Mouse (Mus musculus) embryo, embryonic 11.5 days (tissue): ENCODE results near the gene Flrt3.

ENCODE experiments used
- DNase-seq: peaks from one replicate; pipeline ENCODE4 v3.0.0-alpha.2; 2012; ENCODE audit warnings: low read depth, low spot score

Flrt3 gene

GRCm38 (mm10) chr2:140670963-140671702 is at the start of gene Flrt3:
Flrt3 (minus strand) TSS chr2:140671469.
- peak; percentile 90 for DNase-seq

DNA sequence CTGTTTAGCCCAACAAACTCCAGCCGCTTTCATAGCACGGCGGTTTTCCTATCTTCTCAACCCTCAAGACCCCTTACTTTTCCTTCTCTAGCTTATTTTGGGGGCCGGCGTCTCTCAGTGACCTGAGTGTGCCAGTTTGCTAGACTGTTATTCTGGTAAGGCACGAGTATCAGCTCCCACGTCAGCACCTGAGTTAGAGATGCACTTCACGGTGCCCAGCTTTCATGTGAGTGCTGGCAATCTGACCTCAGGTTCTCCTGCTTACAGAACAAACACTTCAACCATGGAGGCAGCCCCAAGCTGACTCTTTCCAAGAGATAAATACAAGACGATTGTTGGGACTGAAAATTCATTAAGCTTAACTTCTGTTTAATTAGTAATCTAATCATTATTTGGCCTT is 46.1 kb upstream of the Flrt3 start:
- no peak for DNase-seq

DNA sequence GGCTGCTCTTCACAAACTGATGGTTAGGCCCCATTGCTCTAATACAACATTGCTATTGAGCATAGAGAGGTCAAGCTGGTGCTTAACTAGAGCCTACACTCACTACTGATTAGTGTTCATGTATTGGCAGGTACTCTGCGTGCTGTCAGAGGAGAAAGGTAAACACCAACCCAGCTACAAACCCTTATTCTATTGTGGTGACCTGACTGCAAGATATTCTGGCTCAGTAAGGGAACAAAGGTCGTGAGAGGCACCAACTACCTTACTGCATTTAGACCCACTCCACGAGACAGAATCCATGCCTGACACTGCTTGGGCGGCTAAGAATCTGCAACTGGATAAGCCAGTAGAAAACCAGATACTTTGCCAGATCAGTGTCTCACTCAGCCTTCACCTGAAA is 44.6 kb upstream of the Flrt3 start:
- DNase-seq: no peak

DNA sequence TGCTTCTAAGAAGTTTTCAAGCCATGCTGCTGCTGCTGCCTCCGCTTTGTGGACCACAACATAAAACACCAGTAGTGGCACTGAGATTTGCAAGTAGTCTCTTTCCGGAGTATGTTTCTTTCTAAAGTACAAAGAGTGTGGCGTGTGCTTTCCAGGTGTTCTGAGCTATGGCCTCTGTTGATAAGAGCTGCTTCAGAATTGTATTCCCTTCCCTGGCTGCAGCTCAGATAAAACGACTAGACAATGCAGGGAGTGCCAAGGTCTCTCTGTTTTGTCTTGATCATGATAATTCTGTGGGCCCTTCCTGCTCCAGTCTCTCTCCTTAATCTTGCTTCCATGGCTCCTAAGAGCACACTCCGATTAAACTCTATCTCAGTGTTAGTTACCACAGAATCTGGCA is 36.3 kb upstream of the Flrt3 start:
- DNase-seq: no peak

DNA sequence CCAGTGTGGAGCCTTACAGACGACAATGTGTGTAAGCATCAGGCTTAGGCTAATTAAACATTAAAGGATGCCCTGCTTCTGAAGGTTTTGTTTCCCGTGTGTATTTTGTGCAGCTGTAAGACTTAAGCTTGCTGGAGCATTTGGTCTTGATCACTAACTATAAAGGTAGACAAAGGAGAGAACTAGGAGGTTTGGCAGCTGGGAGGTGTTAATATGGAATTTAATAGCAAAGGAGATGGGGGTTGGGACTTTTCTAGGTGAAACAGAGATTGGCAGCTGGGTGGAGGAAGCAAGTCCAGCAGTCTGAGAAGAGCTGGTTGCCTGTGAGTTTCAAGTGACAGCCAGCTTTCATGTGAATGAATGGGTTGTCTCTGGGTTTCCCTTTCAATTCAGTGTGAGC is 34.0 kb upstream of the Flrt3 start:
- no peak for DNase-seq

DNA sequence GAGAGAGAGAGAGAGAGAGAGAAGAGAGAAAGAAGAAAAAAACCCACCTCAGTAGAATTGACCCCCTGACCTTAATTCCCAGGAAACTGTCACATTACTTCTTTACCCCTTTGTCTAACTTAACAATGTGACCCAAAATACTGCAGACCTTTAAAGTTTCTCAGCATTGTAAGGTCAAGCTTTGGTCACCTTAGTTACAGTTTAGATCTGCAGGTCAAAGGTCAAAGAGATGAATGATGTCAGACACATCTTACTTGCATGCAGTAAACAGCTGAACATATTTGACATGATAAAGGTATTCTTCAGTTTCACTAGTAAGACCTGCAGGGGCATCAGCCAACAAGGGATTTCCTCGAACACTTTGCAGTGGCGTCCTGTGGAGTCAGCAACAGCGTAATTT is 32.9 kb upstream of the Flrt3 start:
- DNase-seq: no peak

DNA sequence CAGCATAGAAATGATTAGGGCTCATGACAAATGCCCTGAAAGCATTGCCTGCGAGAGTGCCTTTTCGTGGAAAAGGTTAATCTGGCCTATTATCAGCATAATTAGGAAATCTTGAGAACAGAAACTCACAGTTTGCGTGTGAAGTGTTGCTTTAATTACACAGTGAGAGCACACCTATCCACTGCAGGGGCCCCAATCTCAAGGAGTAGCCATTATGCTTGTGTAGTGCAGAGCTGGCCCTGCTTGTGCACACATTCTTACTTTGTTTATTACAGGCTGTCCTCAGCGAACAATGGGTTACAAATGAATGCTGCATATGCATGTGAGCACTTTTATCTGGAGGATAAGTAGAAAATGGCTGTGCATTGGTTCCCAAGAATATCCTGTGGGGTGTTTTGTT is 32.1 kb upstream of the Flrt3 start:
- no peak for DNase-seq

DNA sequence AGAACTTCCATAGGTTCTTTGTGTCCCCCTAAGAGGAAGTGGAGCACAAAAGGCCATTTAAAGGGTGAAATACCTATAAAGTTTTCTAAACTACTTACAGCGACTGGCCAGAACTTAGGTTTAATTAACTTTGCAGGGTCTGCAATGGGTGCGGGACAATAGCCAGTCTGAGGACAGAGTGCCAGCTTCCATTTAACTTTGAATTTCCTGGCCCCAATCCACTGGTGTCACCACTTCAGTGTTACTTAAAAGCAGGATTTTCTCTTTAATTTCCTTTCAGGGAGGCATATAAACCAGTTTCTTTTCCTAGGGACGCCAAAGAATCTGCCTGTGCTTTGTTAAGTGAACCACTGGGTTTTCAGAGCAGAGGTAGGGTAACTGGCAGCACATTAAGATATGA is 27.3 kb upstream of the Flrt3 start:
- no peak for DNase-seq

DNA sequence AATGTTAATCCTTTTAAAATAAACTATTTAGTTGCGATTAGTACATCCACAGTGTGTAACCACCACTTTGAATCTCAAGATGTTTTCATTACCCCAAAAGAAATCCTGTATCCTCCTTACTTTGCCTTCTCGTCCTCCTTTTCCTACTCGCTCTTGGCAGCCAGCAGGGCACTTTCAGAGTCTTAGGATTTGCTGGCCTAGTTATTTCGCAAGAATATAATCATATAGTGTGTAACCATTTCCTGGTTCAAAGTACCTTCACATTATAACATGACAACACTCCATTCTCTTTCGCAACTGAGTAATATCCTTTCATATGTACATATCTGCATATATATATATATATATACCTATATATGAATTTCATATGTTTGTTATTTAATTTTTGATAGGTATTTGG is 22.6 kb upstream of the Flrt3 start:
- no peak for DNase-seq

- no peak for DNase-seq
Observed at GRCm38 (mm10) chr2:140692461-140692860, 21.2 kb upstream of the Flrt3 start.

GRCm38 (mm10) chr2:140691403-140691802 is 20.1 kb upstream of the Flrt3 start:
- DNase-seq: no peak

DNA sequence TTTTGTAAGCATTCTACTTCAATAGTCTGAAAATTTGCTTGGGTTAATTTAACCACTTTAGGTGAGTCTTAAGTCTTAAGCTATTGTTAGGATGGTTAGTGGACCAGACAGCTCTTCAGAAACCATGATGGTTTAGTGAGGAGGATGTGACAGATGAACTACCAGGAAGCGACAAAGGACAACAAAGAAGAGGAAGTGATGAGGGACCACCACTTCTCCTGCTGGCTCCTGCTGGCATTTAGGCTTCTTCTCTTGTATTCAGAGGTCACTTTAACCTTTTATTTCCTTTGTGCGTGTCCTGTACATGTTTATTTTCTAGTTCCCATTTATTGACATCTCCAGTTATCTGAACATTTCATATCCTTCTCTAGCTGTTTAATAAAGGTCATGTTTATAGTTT is 19.6 kb upstream of the Flrt3 start:
- DNase-seq: no peak

- no peak for DNase-seq
Observed at GRCm38 (mm10) chr2:140676728-140677127, 5.5 kb upstream of the Flrt3 start.

DNA sequence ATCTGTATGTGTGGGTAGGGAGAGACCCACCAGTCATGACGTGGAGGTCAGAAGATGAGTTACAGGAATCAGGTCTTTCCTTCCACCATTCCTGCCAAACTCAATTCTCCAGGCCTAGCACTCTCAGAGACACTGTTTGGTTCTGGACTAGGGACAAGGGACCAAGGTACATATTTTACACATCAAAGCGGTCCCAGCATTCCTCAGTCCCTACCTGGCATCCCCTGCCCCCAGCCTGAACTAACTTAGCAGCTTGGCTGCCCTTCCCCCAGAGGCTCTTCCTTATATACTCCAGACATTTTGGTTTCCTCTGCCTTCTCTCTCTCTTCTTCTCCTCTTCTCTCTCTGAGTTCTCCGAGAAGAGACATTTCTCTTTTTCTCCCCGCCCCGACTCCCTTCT is 2.2 kb upstream of the Flrt3 start:
- no peak for DNase-seq

GRCm38 (mm10) chr2:140670457-140670856 is 812 bp downstream of the Flrt3 start:
- DNase-seq: no peak

GRCm38 (mm10) chr2:140669786-140670185 is 1.5 kb downstream of the Flrt3 start:
- DNase-seq: no peak

DNA sequence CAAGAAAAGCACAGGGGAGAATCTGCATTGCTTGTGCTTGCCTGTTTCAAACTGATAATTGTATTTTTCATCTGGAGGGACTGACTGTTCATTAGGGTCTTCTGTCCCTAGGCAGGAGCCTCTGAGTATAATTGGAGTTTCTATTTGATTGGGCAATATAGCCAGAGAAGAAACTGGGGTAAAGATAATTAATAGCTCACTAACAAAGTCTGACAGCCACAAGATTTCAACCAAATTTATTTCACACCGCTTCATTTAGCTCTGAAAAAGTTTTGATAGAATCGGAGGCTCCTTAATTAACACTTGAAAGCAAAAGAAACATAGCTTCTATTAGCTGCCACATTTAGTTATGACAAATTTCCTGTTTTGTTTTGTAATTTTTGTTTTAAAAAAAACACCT is 2.2 kb downstream of the Flrt3 start:
- DNase-seq: no peak

GRCm38 (mm10) chr2:140668311-140668710 is 3.0 kb downstream of the Flrt3 start:
- DNase-seq: peak; percentile 74

GRCm38 (mm10) chr2:140667261-140668047 is 3.8 kb downstream of the Flrt3 start:
- no peak for DNase-seq

- DNase-seq: no peak
Observed at GRCm38 (mm10) chr2:140666846-140667245, 4.4 kb downstream of the Flrt3 start.

DNA sequence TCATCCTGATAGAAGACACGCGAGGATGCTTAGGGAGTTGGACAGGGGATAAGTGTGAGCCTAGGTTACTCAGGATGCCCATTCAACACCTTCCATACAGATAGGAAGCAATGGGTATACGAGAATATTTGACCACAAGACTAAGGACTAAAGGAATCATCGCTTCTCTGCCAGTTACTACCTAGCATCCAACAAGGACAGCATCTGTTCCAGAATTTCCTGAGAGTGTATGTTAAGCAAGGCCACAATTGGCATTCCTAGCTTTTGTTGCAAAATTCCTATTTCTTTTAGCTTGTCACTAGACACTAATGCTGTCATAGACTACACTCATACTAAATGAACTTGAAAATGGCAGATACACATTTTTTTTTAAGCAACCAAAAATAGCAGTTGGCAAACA is 6.9 kb downstream of the Flrt3 start:
- no peak for DNase-seq

DNA sequence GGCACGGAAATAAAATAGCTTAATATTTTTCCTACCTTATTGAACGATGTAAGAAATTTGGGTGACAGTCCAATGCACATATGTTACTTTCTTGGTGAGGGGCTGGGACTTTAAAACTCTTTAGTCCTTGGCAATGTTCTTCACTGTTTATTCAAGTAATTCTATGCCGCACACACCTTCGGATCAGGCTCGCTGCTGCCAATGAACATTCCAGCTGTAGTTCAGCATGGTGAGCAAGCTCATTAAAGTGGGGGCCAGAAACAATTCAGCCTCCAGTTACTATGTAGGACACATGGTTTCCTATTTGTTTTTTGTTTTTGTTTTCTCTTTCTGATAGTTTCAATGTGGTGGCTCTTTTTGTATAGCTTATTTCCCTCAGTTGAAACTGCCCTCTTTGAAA is 8.6 kb downstream of the Flrt3 start:
- no peak for DNase-seq

DNA sequence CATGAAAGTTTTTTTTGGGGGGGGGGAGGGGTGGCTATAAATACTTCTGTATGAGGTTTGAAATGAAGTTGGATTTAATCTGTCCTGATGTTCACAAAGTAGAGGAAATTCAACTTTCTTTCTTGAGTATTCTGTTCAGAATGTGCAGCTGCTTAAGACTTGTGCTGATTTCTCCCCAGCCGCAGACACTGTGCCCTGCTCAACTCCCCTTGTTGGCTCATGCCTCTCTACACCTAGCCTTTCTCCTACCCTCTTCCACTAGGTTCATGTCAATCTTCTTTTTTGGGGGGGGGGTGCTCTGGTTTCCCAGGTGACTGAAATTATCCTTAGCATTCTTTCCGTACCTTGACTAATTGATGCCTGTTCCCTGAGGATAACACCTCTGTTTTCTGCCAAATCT is 17.3 kb downstream of the Flrt3 start:
- no peak for DNase-seq
